Mouse (Mus musculus) CH12.LX (cell line): ENCODE data around the gene Psmd12. TPM values are rescaled to one million over a fixed set of nuclear protein-coding genes. Genes with fewer than 3 reads are reported as not detected.

Experiments
- DNase-seq: peaks from one replicate; pipeline ENCODE4 v3.0.0-alpha.2; 2013; ENCODE audit errors: extremely low read depth
- H3K27ac ChIP-seq: 2 replicates; pipeline ENCODE4 v1.5.1; 2012; ENCODE audit warnings: low read depth, mild to moderate bottlenecking, control low read depth, moderate library complexity; ENCODE audit not compliant: insufficient read depth
- H3K27me3 ChIP-seq: replicated peaks from 2 replicates; pipeline ENCODE3; 2012; ENCODE audit warnings: inconsistent platforms
- H3K36me3 ChIP-seq, 2 experiments: replicated peaks in 1 of 2; 2 replicates each; pipeline versions ENCODE3 to v1.6.1; 2012; ENCODE audit warnings: inconsistent platforms in 1 of 2, low read length in 1 of 2, mild to moderate bottlenecking in 1 of 2, mixed read lengths in 1 of 2, moderate library complexity in 1 of 2; ENCODE audit not compliant: control insufficient read depth in 1 of 2, insufficient read depth in 1 of 2
- H3K4me1 ChIP-seq, 2 experiments: 2 replicates each; pipeline ENCODE4 v1.6.1; 2012; ENCODE audit warnings: inconsistent platforms in 1 of 2, moderate library complexity in 1 of 2; ENCODE audit not compliant: insufficient read depth in 2 of 2, control insufficient read depth in 1 of 2
- H3K4me2 ChIP-seq: 2 replicates; pipeline ENCODE4 v1.6.1; 2012; ENCODE audit warnings: low read depth, mild to moderate bottlenecking, control low read depth; ENCODE audit not compliant: poor library complexity, insufficient read depth, severe bottlenecking
- H3K4me3 ChIP-seq, 3 experiments: fragments of 150-350 bp in 1 of 3; sonication (generic) in 1 of 3; replicated peaks in 1 of 3; 2 replicates each; pipeline versions ENCODE3 to v1.5.1; 2011 to 2012; ENCODE audit warnings: low read depth in 2 of 3, low read length in 2 of 3, mild to moderate bottlenecking in 2 of 3, moderate library complexity in 2 of 3, control low read depth in 1 of 3, improper control_type of control experiment in 1 of 3, inconsistent platforms in 1 of 3, mixed read lengths in 1 of 3; ENCODE audit not compliant: poor library complexity in 1 of 3
- H3K79me2 ChIP-seq: replicated peaks from 2 replicates; pipeline ENCODE4 v1.6.1; 2012; ENCODE audit warnings: mild to moderate bottlenecking, moderate library complexity; ENCODE audit not compliant: control insufficient read depth, poor library complexity, insufficient read depth, severe bottlenecking; ENCODE audit errors: extremely low read depth
- H3K9ac ChIP-seq: 2 replicates; pipeline ENCODE4 v1.6.1; 2012; ENCODE audit warnings: low read depth, mild to moderate bottlenecking, control low read depth, moderate library complexity; ENCODE audit not compliant: insufficient read depth
- H3K9me3 ChIP-seq: replicated peaks from 2 replicates; pipeline ENCODE3; 2012; ENCODE audit warnings: low read length, inconsistent platforms, mixed read lengths
- EP300 ChIP-seq: IDR thresholded peaks from 2 replicates; pipeline ENCODE4 v1.6.1; 2011; ENCODE audit warnings: low read length, improper control_type of control experiment
- ETS1 ChIP-seq: conservative IDR thresholded peaks from 2 replicates; pipeline ENCODE4 v1.6.1; 2012; ENCODE audit warnings: low read depth, mild to moderate bottlenecking, inconsistent platforms, low read length, improper control_type of control experiment, moderate library complexity
- HCFC1 ChIP-seq: IDR thresholded peaks from 2 replicates; pipeline ENCODE4 v1.6.1; 2012; ENCODE audit warnings: low read depth, mild to moderate bottlenecking, inconsistent platforms, low read length, improper control_type of control experiment
- IRF4 ChIP-seq: IDR thresholded peaks from 2 replicates; pipeline ENCODE4 v1.6.1; 2014; ENCODE audit warnings: low read depth, mild to moderate bottlenecking, inconsistent platforms, low read length, improper control_type of control experiment
- JUND ChIP-seq: conservative IDR thresholded peaks from 2 replicates; pipeline ENCODE4 v1.6.1; 2011; ENCODE audit warnings: low read depth, low read length, improper control_type of control experiment
- PAX5 ChIP-seq: IDR thresholded peaks from 2 replicates; pipeline ENCODE4 v1.6.1; 2012; ENCODE audit warnings: low read length, inconsistent platforms, mixed read lengths
- POLR2A ChIP-seq: IDR thresholded peaks from 2 replicates; pipeline ENCODE4 v1.6.1; 2011; ENCODE audit warnings: low read depth, mild to moderate bottlenecking, improper control_type of control experiment, low read length
- RCOR1 ChIP-seq: conservative IDR thresholded peaks from 2 replicates; pipeline ENCODE4 v1.6.1; 2012; ENCODE audit warnings: low read depth, mild to moderate bottlenecking, inconsistent platforms, low read length, improper control_type of control experiment
- dilution Hi-C: fragments of 300-500 bp; cut with MboI; formaldehyde crosslinking; loops from 2 replicates; pipeline ENCODE4 v1.14.3; 2020; ENCODE audit warnings: low sequenced_read_pairs; ENCODE audit not compliant: extremely low pct_unique_long_range_greater_than_20kb, extremely low pct_ligation_motif_present
- in situ Hi-C: fragments of 300-500 bp; cut with MboI; formaldehyde crosslinking; loops from 3 replicates; pipeline ENCODE4 v1.14.3; 2019; ENCODE audit warnings: low sequenced_read_pairs, low pct_ligation_motif_present, low pct_unique_long_range_greater_than_20kb, mixed read lengths
- polyA plus RNA-seq: library from polyadenylated mRNA; unstranded; fragments of >175 nt; gene quantifications from 2 replicates; pipeline ENCODE4 v1.2.1, GENCODE M21; 2012; ENCODE audit warnings: low read depth; ENCODE audit not compliant: insufficient read length
- total RNA-seq, 2 experiments: library from RNA; depleted of rRNA; stranded (reverse); fragments of 300-350 nt in 1 of 2; fragments of >200 nt in 1 of 2; gene quantifications; 2 replicates each; pipeline ENCODE4 v1.2.3; 2012 to 2014

The Psmd12 gene
- total and polyA plus RNA-seq, 3 experiments, result 108 to 257 (median 151) TPM

DNA sequence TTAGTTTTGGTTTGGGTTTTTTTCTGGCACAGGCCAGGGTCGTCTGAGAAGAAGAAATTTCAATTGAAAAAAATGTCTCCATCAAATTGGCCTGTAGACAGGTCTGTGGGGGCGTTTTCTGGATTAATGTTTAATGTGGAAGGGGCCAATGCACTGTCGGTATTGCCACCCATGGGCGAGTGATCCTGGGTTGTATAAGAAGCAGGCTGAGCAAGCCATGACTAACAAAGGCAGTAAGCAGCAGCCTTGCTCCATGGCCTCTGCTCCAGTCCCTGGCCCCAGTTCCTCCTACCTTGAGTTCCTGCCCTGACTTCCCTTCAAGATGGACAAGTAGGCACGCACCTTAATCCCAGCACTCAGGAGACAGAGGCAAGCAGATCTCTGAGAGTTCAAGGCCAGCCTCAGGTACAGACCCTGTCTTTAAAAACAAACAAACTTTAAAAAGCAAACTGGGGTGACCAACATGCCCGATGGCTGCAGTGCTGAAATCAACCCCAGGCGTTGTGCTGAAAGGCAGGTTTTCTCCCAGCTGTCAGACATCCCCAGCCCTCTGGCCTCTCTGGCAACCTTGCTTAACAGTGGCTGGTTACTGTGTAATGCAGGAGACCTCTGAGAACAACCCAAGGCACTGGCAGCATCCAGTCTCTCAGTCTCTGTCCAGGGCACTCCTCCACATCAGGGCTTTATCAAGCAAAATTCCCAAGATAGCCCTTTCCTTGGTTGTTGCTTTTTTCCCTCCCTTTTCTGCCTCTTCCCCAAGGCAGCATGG lies 47.9 kb upstream of the Psmd12 start:
- dilution Hi-C loops, result no loop called here
- no peaks in the 10 kb centered on the region for H3K36me3 ChIP-seq
- H3K27ac ChIP-seq, result no peak overlapping the region
- TF ChIP-seq EP300, result no peak
- H3K79me2 ChIP-seq, result no peaks in the 10 kb centered on the region
- no peak overlapping the region for H3K9ac ChIP-seq
- H3K4me1 ChIP-seq, result peaks cover 0 to 7% of the 10 kb centered on the region in 2 experiments; a peak in 2 of 4 replicates
- H3K27me3 ChIP-seq, result no peaks in the 10 kb centered on the region
- H3K9me3 ChIP-seq, result no peaks in the 10 kb centered on the region
- in situ Hi-C loops, result no loop called here
- DNase-seq, result no peak
- no peak overlapping the region for H3K4me3 ChIP-seq
- H3K4me2 ChIP-seq, result no peak overlapping the region

DNA sequence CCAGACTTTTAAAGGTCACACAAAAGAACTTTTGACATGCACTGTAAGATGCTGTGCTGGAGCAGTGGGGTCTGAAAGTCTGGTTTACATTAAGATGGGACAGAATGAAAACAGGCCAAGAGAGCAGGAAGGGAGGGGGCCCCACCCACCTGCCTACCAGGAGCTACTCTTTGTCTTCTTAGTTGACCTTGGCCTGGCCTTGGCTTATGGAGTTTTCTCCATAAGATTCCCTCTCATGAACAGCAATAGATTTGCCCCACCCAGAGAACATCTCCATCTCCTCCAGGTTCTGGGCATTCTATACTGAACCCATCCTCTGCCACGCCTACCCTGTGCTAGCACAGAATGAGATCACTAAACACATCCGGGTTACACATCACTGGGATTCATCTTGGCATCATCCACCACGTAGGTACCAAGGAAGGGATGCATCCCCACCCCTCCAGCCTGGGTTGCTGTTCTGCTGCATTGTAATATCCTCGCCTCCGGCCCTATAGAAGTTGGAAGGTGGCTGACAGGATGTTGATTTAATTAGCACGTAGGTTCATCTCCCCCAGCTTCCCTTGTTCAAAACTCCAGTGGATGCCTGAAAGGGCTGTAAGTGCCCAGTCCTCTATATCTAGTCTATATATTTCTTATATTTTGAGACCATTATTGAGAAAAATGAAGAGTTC lies 43.4 kb upstream of the Psmd12 start:
- Histone ChIP-seq H3K9me3 (peaks cover 3% of the 10 kb centered on the region), H3K9ac (no peak overlapping the region), H3K4me1 (peaks cover 0 to 26% of the 10 kb centered on the region in 2 experiments; a peak in 2 of 4 replicates), H3K36me3 (no peaks in the 10 kb centered on the region), H3K4me3 (no peak overlapping the region), H3K27me3 (no peaks in the 10 kb centered on the region), H3K79me2 (no peaks in the 10 kb centered on the region), H3K4me2 (no peak overlapping the region), H3K27ac (no peak overlapping the region)
- no peak for DNase-seq
- no peak for TF ChIP-seq JUND
- no peak for TF ChIP-seq IRF4
- dilution Hi-C loops, result no loop called here
- in situ Hi-C loops, result no loop called here

DNA sequence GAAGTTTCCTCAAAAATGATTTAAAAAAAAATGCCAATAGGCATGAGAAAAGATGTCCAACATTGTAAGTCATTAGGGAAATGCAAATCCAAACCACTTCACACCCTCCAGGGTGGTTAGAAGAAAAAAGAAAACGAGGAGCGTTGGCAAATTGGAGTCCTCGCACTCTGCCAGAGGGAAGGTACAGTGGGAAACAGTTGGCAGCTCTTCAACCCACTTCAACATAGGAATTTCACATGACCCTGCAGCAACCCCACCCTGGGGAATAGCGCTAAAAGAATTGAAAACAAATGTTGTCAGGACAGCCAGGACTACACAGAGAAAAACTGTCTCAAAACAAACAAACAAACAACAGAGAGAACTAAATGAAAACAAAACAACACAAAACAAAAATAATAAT lies 41.6 kb upstream of the Psmd12 start:
- no peak overlapping the region for H3K4me3 ChIP-seq
- in situ Hi-C loops, result no loop called here
- no peaks in the 10 kb centered on the region for H3K36me3 ChIP-seq
- dilution Hi-C loops, result no loop called here
- no peak overlapping the region for H3K27ac ChIP-seq
- TF ChIP-seq PAX5, result no peak
- no peak for TF ChIP-seq HCFC1
- TF ChIP-seq RCOR1, result no peak
- no peak for TF ChIP-seq ETS1
- no peak for TF ChIP-seq POLR2A
- H3K27me3 ChIP-seq, result no peaks in the 10 kb centered on the region
- peaks cover 3% of the 10 kb centered on the region for H3K9me3 ChIP-seq
- H3K9ac ChIP-seq, result no peak overlapping the region
- DNase-seq, result no peak
- peaks cover 4 to 43% of the 10 kb centered on the region in 2 experiments; a peak in 2 of 4 replicates for H3K4me1 ChIP-seq
- no peaks in the 10 kb centered on the region for H3K79me2 ChIP-seq
- no peak overlapping the region for H3K4me2 ChIP-seq
